Mouse (Mus musculus) spleen, adult 2 months (tissue): ENCODE data around the gene Oosp3. TPM values are rescaled to one million over a fixed set of nuclear protein-coding genes. Genes with fewer than 3 reads are reported as not detected.

Experiments used
- DNase-seq, 2 experiments: peaks; one replicate each; pipeline versions ENCODE4 v3.0.0 to v3.0.0-alpha.2; 2012 to 2021; ENCODE audit warnings: low spot score in 2 of 2, low read depth in 1 of 2
- H3K27ac ChIP-seq: fragments of 200-500 bp; 2 replicates; pipeline ENCODE4 v1.5.1; 2012; ENCODE audit warnings: low read length, inconsistent platforms; ENCODE audit not compliant: insufficient read depth
- H3K27me3 ChIP-seq: fragments of 200-500 bp; 2 replicates; pipeline ENCODE4 v1.6.1; 2012; ENCODE audit warnings: mild to moderate bottlenecking, moderate library complexity, low read length, inconsistent platforms; ENCODE audit not compliant: control insufficient read depth, insufficient read depth
- H3K36me3 ChIP-seq: fragments of 200-500 bp; 2 replicates; pipeline ENCODE4 v1.6.1; 2012; ENCODE audit warnings: mild to moderate bottlenecking, low read length, inconsistent platforms; ENCODE audit not compliant: control insufficient read depth, insufficient read depth
- H3K4me1 ChIP-seq: fragments of 200-500 bp; 2 replicates; pipeline ENCODE4 v1.6.1; 2011; ENCODE audit warnings: inconsistent platforms; ENCODE audit not compliant: control insufficient read depth, insufficient read depth, insufficient read length
- H3K4me3 ChIP-seq: fragments of 200-500 bp; 2 replicates; pipeline ENCODE4 v1.5.1; 2011; ENCODE audit warnings: mild to moderate bottlenecking, inconsistent platforms; ENCODE audit not compliant: insufficient read depth, insufficient read length; ENCODE audit errors: extremely low read depth
- CTCF ChIP-seq: fragments of 200-500 bp; IDR thresholded peaks from 2 replicates; pipeline ENCODE4 v1.5.1; 2011; ENCODE audit warnings: mild to moderate bottlenecking, inconsistent platforms; ENCODE audit not compliant: insufficient read depth, insufficient read length, insufficient replicate concordance; ENCODE audit errors: extremely low read depth
- POLR2A ChIP-seq: fragments of 200-500 bp; IDR thresholded peaks from 2 replicates; pipeline ENCODE4 v1.6.1; 2011; ENCODE audit warnings: low read depth, low read length, inconsistent platforms
- WGBS: fragments of 180-500 bp; shearing (Covaris S2); methylation state at CpG from one replicate; pipeline ENCODE4 v1.1.7; 2018; 5-methylcytosine and 5-hydroxymethylcytosine counted together
- polyA plus RNA-seq: library from polyadenylated mRNA; depleted of rRNA; stranded (reverse); fragments of >200 nt; gene quantifications from 2 replicates; pipeline ENCODE4 v1.2.3, GENCODE M21; 2012; rRNA removed

Oosp3 gene
- polyA plus RNA-seq, 1 experiment = not detected

DNA sequence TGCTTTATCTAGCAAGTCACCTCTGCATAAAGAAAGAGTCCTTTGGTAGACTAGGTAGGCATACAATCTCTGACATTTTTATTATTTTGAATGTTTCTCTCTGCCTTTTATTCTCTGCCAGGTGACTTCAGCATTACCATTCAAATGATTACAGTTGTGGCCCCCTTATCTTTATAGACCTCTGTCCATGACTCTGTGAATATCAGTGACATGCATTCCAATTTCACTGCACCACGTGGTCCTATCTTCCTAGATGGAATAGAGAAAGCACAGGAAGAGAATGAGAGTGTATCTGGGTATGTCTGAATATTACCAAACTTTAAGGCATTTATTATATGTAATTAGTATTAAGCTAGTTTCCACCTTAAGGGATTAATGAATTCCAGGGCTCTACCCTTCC is 39.6 kb downstream of the Oosp3 start:
- H3K27me3 ChIP-seq = no peaks in the 10 kb centered on the region
- no peak overlapping the region for H3K27ac ChIP-seq
- TF ChIP-seq CTCF (no peak), POLR2A (no peak)
- 67% methylated on average over 1 of the region's 1 CpGs for WGBS
- H3K36me3 ChIP-seq = no peaks in the 10 kb centered on the region
- H3K4me3 ChIP-seq = no peak overlapping the region; the same call in 1 of the 2 replicates
- no peak for DNase-seq
- no peaks in the 10 kb centered on the region for H3K4me1 ChIP-seq

DNA sequence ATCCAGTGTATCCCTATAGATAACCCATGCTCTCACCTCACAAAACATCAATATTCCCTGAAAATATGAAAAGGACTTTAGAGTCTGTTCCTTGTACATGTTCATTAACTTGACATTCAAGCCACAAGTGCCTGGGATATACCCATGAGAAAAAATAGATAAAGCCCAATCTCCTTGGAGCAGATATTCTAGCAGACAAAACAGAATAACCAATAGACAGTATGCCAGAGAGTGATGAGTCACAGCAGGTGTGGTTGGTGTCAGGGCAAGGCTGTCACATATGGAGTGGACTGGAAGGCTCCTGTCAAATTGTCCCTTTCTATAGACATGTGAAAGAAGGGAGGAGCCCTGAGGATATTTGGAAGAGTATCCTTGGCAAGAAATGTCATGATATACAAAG is 48.8 kb downstream of the Oosp3 start:
- no peak overlapping the region for H3K4me3 ChIP-seq
- no peak for DNase-seq
- TF ChIP-seq CTCF (no peak), POLR2A (no peak)
- H3K27ac ChIP-seq = no peak overlapping the region
- no peaks in the 10 kb centered on the region for H3K4me1 ChIP-seq
- no peaks in the 10 kb centered on the region for H3K27me3 ChIP-seq
- H3K36me3 ChIP-seq = no peaks in the 10 kb centered on the region

DNA sequence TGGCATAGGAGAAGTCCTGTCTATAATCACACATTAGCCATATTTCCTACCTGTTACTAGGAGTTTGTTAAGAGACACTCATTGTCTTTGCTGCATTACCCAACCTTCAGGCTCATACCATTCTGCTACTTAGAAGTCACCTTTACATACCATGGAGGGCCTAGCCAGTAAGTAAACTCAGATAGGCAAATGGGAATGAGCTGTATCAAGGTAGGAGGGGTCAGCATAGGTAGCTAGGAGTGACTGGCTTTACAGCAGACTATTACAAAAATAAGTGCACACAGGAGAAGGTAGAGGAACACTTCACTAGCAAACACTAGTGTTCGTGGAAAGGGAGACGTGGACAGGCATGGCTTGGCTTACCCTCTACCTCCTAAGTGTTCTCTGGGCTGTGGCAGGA is 50.4 kb downstream of the Oosp3 start, which contains the start of gene Gif:
Gif (plus strand) TSS at position 257 of the 400 bp plus-strand sequence.
- Histone ChIP-seq H3K4me1 (no peaks in the 10 kb centered on the region), H3K27me3 (no peaks in the 10 kb centered on the region), H3K27ac (no peak within 1 kb of the TSS), H3K4me3 (no peak within 1 kb of the TSS), H3K36me3 (no peaks in the 10 kb centered on the region)
- TF ChIP-seq CTCF (no peak), POLR2A (no peak)
- DNase-seq = no peak
- 86% methylated on average over 2 of the region's 2 CpGs for WGBS

Other genes with a start within 250 kb of the Oosp3 start
- gene Ms4a6c, start 227.7 kb upstream of the Oosp3 start, polyA plus RNA-seq = 8.9 and 12.2 TPM in 2 replicates
- 35.9 and 38.1 TPM in 2 replicates for gene Gm8369, start 211.1 kb upstream of the Oosp3 start, polyA plus RNA-seq
- gene Ms4a6b, start 180.5 kb upstream of the Oosp3 start, polyA plus RNA-seq = 27.9 and 34.8 TPM in 2 replicates
- gene Ms4a4d, start 160.3 kb upstream of the Oosp3 start, polyA plus RNA-seq = 8.6 and 10.2 TPM in 2 replicates
- gene Ms4a6d, start 92.2 kb upstream of the Oosp3 start, polyA plus RNA-seq = 2.1 and 3.9 TPM in 2 replicates
- 0.12 and 0.14 TPM in 2 replicates for gene Ms4a2, start 73.3 kb upstream of the Oosp3 start, polyA plus RNA-seq
- 1.2 and 1.7 TPM in 2 replicates for gene Ms4a3, start 56.2 kb upstream of the Oosp3 start, polyA plus RNA-seq
- gene Oosp2, start 36.5 kb upstream of the Oosp3 start, polyA plus RNA-seq = not detected in 2 replicates
- gene Oosp1, start 5.9 kb upstream of the Oosp3 start, polyA plus RNA-seq = 2.2 and 2.5 TPM in 2 replicates
- not detected in 2 replicates for gene Gif, start 50.5 kb downstream of the Oosp3 start, polyA plus RNA-seq
- 4.1 and 5.4 TPM in 2 replicates for gene Mrpl16, start 73.3 kb downstream of the Oosp3 start, polyA plus RNA-seq
- 1.9 and 2.0 TPM in 2 replicates for gene Stx3, start 122.3 kb downstream of the Oosp3 start, polyA plus RNA-seq
- gene Olfr1417, start 142.2 kb downstream of the Oosp3 start, polyA plus RNA-seq = not detected in 2 replicates
- gene Olfr1418, start 164.0 kb downstream of the Oosp3 start, polyA plus RNA-seq = not detected in 2 replicates
- not detected in 2 replicates for gene Olfr1419, start 178.1 kb downstream of the Oosp3 start, polyA plus RNA-seq
- not detected in 2 replicates for gene Olfr1420, start 189.5 kb downstream of the Oosp3 start, polyA plus RNA-seq
- 12.6 and 13.7 TPM in 2 replicates for gene Patl1, start 215.3 kb downstream of the Oosp3 start, polyA plus RNA-seq